Mouse (Mus musculus) heart, postnatal 0 days (tissue): ENCODE measurements around the gene Pidd1.

Source experiments
- CTCF ChIP-seq: IDR thresholded peaks from 2 replicates; pipeline ENCODE4 v1.5.1; 2016; ENCODE audit warnings: antibody characterized with exemption, control low read depth, low read depth
- EP300 ChIP-seq: IDR thresholded peaks from 2 replicates; pipeline ENCODE4 v1.6.1; 2016; ENCODE audit warnings: antibody characterized with exemption, low read depth

DNA sequence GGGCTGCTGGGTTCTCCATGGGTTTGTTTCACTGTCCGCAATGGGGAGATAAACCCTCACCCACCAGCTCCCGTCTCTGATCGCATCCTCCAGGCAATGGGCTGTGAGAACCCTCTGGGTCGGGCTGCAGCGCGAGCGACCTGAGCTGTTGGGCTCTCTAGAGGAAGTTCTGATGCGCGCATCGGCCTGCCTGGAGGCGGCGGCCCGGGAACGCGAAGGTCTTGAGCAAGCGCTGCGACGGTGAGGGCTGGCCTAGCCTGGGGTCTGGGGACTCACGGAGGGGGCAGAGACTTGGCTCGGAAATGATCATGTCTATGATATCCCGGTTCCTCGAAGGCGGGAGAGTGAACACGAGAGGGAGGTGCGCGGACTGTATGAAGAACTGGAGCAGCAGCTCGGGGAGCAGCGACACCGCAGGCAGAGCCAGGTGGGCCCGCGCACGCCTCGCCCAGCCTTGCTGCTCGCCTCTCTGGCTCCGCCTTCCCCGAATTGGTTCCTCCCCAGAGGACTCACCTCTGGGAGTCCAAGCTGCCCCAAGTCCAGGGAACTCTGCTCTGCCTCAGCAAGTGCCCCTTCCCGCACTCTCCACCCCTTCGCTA lies 20.9 kb upstream of the Pidd1 start:
- TF ChIP-seq CTCF = no peak
- TF ChIP-seq EP300 = no peak
